Mouse (Mus musculus) heart, adult 9 months (tissue): ENCODE data around the gene Tsc2.
A peak's percentile ranks its signal among the peaks of the same experiment; 100 is the strongest.

Source experiments
- DNase-seq, 2 experiments: peaks; one replicate each; pipeline ENCODE4 v3.0.0; 2022; ENCODE audit warnings: low spot score in 2 of 2

Gene Tsc2

DNA sequence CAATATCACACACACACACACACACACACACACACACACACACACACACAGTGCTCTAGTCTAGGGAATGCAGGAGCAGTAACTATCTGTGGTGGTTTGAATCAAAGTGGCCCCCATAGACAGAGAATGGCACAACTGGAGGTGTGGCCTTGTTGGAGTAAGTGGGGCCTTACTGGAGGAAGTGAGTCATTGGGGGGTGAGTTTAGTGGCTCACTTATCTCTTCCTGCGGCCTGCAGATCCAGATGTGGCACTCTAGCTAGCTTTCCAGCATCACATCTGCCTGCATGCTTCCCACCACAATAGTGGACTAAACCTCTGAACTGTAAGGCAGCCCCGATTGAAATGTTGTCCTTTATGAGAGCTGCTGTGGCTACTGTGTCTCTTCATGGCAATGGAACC lies 21.7 kb downstream of the Tsc2 start:
- no peak for DNase-seq

DNA sequence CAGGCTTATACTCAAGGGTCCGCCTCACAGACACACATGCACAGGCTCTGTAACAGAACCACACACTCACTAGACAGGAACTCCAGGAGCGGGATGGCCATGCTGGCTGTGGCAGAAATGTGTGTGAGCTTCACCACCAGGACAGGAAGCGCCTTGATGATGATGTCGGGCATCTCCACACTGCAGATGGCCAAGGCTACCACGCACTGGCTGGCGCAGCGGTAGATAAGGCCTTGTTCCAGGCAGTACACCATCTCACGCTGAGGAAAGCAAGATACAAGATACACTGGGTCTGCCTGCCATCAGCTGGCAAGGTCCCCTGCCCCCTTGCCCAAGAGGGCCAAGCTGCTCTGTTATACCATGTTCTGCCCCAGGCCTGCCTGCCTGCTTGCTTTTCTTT lies 23.6 kb downstream of the Tsc2 start:
- no peak for DNase-seq

DNA sequence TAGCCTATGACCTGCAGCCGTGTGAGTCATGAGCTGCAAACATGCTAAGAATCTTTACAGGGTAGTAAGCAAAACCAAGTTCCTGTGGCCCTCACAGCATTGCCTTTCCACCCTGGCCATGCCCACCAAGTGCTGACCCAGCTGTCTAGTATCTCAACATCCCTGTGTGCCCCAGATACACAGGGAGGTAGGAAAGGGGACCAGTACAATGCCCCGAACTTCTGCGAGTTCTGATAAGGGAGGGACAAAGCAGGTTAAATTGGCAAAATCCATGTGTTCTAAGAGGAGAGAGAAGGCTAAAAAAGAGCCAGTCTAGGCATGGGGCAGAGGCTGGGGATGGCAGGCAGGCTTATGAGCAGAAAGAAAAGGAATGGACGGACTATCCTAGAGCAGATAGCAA lies 24.1 kb downstream of the Tsc2 start:
- DNase-seq, result no peak

DNA sequence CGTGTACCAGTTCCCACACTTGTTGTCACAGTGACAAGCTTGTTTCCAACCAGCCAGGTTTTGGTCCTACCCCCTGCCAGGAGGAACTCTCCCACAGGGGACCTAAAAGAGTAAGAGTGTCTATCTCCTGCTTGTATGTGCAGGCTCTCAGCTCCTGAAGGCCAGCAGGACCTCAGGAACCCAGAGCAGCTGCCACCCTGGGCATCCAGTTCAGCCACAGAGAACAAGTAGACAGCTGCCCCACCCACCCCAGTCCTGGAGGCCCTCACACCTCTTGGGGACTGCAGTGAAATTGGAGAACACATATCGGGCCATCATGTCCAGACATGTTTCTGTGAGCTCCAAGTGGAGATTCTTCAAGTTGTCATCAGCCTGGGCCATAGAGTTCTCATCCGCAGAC lies 27.9 kb downstream of the Tsc2 start:
- DNase-seq, result no peak

DNA sequence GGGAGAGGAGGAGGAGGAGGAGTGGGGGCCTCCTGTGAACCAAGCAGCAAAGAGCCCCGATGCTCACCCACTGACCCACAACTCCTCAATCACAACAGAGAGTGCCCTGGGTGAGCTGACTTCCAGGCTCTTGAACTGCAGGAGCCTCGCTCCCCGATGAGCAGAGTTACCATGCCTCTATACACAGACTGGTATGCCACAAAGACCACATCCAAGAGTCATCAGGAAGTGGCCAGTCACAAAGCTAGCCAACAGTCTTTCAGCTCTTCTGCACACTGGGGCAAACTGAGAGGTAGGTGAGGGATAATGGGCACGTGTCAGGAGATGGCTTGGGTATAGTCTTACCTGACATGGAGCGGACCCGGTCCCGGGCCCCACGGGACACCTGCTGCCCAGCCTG lies 28.5 kb downstream of the Tsc2 start:
- no peak for DNase-seq

DNA sequence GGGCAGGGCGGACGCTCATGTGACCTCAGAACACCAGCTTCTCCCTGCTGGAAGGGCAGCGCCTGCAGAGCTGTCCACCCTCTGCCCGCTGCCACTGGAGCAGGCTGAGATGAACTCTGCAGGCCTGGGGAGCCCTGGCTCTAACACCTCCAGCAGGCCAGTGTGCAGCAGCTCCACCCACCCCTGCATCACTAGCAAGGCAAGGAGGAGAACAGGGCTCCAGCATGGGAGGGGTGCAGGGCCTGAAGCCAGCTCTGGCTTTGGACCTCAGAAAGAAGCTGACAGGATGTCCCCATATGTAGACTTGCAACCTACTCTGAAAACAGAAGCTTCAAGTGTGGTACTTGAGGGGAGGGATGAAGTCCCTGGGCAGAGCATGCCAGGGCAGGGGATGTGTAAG lies 31.9 kb downstream of the Tsc2 start:
- DNase-seq, result no peak

DNA sequence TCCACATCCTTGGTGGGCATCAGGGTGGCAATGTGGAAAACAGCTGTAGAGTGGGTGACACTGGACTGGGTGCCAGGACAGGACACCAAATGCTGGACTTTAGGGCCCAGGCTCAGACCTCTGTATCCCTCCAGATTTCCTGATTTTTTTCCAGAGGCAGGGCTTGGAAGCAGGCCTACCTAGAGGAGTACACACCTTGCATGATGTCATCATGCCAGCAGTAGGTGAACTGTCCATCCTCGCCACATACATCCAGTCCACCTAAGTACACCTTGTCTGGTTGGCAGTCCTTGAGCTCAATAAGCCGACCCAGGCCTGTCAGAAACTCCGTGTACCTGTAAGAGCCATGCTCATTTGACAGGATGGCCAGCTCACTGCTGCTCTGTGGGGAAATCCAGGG lies 34.4 kb downstream of the Tsc2 start:
- no peak for DNase-seq

DNA sequence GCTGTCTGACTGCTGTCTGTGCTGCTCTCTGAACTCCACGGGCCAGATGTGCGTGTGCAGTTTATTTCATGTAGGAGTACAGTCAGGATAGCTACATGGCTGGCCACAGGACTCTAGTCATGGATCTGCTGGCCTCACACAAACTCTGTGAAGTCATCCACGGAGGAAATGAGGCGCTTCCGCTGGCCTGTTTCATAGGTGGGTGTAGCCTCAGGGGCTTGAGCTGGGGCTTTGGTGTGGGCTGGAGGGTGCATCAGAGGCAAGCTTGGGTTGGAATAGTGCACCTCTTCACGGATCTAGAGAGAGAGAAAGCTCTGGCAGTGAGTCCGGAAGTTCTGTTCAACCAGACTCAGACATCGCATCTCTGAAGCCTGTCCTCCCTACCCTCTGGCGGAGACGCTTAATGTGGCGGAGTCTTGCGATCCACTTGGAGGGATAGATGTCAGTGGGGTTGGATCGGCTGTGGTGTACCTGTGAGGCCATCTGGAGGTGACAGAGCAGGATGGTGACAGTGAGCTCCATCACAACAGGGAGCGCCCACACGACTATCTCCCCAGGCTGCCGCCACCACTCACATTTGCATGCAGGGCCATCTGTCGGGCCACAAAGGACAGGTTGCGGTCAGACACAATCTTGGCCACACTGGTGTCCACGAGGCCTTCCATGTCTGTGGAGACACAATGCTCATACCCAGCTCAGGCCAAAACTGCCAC lies 35.8 kb downstream of the Tsc2 start:
- no peak for DNase-seq

DNA sequence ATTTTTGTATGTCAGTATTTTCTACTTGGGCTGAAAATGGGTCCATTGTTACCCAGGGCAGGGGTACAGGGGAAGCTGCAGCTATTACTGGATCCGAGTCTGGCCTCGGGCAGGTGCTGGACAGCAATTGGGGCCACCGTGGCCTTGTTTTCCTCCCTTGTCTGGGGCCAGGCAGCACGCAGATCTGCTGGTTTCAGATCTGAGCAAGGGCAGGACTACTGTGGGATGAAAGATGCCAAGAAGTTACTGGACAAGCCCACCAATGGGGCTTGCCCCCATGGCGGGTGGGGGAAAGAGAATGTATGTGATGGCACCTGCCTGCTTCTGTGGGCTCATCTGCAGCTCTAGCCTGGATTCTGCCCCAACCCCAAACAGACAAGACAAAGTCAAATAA lies 36.4 kb downstream of the Tsc2 start:
- DNase-seq, result no peak

DNA sequence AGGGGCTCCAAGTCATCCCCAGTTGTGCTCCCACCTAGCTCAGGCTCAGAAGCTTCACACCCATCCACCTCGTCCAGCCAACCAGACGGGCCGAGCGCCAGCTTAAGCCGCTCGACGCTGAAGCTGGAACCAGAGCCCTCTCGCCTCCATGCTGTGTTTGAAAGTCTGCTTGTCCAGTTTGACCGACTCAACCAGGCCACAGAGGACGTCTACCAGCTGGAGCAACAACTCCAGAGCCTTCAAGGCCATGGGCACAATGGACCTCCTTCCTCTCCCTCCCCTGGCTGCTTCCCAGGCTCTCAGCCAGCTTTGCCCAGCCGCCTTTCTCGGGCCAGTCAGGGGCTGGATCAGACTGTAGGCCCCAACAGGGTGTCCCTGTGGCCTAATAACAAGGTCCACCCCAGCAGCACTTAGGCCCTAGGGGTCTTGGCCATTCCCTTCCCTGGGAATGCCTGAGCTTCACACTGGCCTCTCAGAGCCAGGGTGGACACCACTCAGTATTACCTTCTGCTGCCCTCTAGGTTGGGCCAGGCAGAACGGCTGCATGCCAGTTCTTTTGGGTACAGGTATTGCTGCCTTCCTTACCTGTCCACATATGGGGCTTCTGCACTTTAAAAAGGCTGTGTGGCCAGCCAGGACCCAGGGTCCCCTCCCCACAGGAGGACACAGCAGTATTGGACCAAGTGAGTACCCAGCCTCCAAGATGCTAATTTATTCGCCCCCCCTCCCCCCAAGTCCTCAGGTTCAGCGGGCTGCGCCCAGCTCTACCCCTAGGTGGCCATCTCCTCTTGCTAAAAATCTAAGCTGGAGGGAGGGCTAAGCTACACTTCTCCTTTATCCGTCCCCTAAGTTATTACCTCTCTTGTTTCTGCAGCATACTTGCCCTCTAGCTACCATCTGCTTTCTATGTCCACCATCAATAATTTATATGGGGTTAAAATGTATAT lies 37.0 kb downstream of the Tsc2 start:
- no peak for DNase-seq

DNA sequence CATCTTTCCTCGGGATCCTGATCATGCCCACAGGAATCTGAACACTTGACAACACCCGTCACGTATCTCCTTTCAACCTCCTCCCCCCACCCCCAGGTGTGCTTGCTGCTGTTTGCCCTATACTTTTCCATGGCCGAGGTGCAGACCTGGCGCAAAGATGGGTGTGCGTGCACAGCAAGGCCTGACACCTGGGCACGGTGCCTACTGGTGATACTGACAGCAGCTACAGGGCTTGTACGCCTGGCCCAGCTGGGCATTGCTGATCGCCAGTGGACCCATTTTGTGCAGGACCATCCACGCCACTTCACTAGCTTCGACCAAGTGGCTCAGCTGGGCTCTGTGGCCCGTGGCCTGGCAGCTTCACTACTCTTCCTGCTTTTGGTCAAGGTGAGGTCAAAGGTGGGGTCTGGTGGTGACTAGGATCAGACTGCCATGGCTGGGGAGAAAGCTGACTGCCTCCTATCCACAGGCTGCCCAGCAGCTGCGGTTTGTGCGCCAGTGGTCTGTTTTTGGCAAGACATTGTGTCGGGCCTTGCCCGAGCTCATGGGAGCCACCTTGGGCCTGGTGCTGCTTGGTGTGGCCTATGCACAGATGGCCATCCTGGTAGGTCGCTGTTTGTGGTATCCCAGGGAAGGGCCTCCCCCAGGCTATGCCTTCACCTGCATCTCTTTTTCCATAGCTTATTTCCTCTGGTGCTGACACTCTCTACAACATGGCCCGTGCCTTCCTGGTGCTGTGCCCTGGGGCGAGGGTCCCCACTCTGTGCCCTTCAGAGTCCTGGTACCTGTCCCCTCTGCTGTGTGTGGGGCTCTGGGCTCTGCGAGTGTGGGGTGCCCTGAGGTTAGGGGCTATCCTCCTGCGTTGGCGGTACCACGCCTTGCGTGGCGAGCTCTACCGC lies 38.2 kb downstream of the Tsc2 start:
- DNase-seq, result no peak

DNA sequence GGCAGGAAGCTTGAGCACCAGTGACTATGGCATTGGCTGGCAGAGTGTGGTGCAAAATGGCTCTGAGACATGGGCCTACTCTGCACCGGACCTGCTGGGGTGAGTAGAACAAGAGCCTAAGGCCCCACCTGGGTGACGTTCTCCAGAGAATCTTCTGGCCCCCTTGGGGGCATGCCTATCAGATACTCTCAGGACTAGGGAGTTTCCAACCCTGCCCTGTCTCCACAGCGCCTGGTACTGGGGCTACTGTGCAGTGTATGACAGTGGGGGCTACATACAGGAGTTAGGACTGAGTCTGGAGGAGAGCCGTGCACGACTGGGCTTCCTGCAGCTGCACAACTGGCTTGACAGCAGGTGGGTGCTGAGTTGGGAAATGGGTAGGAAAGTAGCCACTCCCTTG lies 39.2 kb downstream of the Tsc2 start:
- no peak for DNase-seq

DNA sequence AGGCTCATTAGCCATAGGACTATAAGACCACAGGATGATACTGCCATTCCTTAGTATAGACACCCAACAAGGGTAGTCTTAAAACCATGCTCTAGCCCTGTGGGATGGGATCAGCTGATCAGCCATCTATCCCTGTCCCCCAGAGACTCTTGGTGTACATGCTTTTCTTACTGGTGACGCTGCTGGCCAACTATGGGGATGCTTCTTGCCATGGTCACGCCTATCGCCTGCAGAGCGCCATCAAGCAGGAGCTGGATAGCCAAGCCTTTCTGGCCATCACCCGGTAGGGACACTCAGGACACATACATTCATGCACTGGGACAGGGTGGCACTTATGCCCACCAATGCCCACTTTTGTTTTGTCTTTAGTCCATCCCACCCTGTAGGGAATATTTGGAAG lies 40.7 kb downstream of the Tsc2 start:
- DNase-seq, result no peak

DNA sequence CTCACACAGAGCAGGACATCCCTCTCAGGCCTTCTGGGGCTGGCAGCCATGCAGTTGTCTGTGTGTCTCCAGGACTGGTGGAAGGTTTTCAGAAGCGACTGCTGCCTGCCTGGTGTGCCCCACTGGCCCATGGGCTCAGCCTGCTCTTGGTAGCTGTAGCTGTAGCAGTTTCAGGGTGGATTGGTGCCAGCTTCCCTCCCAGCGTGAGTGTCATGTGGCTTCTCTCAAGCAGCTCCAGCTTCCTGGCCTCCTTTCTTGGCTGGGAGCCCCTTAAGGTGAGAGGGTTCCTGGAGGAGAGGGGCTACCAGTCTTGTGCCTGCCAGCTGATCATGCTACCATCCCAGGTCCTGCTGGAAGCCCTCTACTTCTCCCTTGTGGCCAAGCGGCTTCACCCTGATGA lies 41.5 kb downstream of the Tsc2 start:
- peak in 1 of 2 experiments; percentile 29 for DNase-seq

DNA sequence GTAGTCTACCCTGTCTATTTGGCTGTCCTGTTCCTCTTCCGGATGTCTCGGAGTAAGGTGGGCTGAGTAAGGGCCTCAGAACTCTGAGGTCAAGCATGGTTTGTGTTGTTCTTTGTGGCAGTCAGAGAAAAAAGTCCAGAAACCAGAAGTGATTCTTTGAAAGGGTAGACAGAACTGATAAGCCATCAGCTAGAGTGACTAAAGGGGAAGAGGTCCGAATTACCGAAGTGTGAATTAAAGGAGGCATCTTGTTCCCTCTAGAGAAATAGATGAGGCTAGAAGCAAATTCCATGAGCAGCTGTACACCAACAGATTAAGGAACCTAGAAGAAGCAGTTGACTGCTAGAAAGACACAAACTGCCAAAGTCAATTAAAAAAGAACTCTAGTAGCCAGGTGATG lies 45.9 kb downstream of the Tsc2 start:
- no peak for DNase-seq

DNA sequence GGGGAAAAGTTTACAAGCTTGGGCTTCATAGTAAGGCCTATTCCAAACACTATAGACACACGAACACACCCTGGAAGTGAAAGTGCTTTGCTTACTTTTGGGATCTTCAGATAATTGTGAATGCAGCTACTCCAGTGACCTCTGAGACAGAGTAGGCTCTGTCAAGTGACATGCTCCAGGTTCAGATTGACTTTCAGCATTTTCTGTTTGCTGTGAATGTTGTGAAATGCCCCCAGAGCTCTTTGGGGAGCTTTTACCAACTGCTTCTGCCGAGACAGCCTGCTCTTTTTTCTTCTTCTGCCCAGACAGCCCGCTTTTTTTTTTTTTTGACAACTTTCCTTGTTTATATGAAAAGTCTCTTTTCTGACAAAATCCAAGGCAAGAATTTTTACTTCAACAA lies 47.9 kb downstream of the Tsc2 start:
- DNase-seq, result no peak

DNA sequence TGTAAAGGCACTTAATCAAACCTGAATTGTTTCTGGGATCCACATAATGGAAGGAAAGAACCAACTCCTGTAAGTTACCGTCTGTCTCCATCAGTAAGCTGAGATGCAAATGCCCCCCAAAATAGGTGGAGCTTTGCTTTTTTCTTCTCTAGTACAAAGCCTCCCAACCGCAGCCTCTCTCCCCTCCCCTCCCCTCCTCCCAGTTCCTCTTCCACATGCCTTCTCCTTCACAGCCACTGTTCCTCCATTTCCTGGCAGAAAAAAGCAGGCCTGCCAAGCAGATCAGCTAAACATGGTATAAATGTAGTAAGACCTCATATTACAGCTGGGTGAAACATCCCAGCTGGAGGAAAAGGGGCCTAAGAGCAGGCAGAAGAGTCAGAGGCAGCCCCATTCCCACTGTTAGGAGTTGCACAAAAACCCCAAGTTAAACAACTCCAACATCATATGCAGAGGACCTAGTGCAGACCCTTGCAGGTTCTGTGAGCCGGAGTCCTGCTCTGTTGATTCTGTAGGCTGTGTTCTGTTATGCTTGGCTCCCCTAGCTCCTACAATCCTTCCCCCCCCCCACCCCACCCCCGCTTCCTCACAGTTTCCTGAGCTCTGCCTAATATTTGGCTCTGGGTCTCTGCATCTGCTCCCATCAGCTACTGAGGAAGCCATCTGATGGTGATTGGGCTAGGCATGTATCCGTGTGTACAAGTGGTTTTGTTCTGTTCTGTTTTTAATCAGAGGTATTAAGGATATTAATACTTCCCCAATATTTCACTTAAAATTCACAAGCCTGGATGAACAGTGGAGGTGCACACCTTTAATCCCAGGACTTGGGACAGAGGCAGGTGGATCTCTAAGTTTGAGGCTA lies 48.6 kb downstream of the Tsc2 start:
- peak in 1 of 2 experiments; percentile 32 for DNase-seq

DNA sequence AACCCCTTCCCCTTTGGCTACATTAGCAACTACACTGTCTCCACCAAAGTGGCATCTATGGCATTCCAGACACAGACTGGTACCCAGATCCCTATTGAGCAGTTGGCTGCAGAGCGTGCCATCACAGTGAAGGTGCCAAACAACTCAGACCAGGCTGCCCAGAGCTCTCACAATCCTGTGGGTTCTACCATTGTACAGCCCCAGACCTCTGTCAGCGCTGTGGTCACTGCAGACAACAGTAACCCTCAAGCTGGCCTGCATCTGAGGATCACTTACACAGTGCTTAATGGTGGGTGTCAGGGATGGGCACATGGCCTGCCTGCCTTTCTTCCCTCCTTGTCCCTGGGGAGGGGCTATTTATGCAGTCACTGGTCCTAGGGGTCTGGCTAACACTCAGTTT lies 52.1 kb downstream of the Tsc2 start:
- DNase-seq, result no peak

DNA sequence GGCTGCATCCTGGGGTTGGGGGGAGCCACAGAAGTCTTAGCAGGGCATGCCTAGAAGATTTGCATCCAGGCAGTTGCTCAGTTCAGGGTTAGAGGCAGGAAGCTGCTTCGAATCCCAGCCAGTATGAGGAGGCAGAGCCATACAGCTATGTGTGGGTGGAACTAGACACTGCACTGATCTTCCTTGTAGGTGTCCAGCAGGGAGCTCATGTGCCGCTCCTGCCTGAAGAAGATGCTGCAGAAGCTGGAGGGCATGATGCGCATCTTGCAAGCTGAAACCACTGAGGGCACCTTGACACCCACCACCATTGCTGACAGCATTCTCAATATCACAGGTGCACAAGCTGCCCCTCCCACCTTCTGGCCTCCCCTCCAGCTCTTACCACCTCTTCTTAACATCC lies 52.9 kb downstream of the Tsc2 start:
- no peak for DNase-seq

DNA sequence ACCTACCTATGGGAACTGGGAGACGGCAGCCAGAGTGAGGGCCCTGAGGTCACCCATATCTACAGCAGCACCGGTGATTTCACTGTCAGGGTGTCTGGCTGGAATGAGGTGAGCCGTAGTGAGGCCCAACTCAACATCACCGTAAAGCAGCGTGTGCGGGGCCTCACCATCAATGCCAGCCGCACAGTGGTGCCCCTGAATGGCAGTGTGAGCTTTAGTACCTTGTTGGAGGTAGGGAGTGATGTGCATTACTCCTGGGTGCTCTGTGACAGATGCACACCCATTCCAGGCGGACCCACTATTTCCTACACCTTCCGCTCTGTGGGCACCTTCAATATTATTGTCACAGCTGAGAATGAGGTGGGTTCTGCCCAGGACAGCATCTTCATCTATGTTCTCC lies 58.6 kb downstream of the Tsc2 start:
- no peak for DNase-seq

DNA sequence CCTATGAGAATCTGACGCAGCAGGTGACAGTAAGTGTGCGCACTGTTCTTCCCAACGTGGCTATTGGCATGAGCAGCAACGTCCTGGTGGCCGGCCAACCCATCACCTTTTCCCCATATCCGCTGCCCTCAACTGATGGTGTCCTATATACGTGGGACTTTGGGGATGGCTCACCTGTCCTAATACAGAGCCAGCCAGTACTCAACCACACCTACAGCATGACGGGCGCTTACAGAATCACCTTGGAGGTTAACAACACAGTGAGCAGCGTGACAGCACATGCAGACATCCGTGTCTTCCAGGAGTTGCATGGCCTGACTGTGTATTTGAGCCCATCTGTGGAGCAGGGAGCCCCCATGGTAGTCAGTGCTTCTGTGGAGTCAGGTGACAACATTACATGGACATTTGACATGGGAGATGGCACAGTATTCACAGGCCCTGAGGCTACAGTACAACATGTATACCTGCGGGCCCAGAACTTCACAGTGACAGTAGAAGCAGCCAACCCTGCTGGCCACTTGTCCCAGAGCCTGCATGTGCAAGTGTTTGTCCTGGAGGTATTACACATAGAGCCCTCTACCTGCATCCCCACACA lies 59.7 kb downstream of the Tsc2 start:
- DNase-seq, result no peak
